Mouse (Mus musculus): ENCODE results near the gene Sln. TPM values are rescaled to one million over a fixed set of nuclear protein-coding genes. Genes with fewer than 3 reads are reported as not detected.

Sln gene
- polyA plus RNA-seq, 1 experiment from 2014 or later, result 5.3 TPM

- DNase-seq (ENCODE audit: low spot score), result no peak
These were observed 33.8 kb downstream of the Sln start for GRCm38 (mm10) chr9:53883588-53884280.

GRCm38 (mm10) chr9:53890075-53890474 is 40.1 kb downstream of the Sln start:
- Histone ChIP-seq H3K9me3 (ENCODE audit: control insufficient read depth, low read length) (no peaks in the 10 kb centered on the region), H3K27me3 (ENCODE audit: control insufficient read depth, insufficient read depth, low read length) (no peaks in the 10 kb centered on the region), H3K36me3 (ENCODE audit: control insufficient read depth, insufficient read depth, low read length) (no peaks in the 10 kb centered on the region), H3K4me1 (ENCODE audit: control insufficient read depth, insufficient read depth, low read length) (no peaks in the 10 kb centered on the region), H3K4me3 (ENCODE audit: low read depth, low read length) (no peak overlapping the region), H3K27ac (ENCODE audit: low read depth, low read length) (no peak overlapping the region), H3K4me2 (ENCODE audit: low read depth) (no peak overlapping the region), H3K9ac (ENCODE audit: low read length) (no peak overlapping the region)
- peak; percentile 58 for DNase-seq (ENCODE audit: low spot score)
- no peak for ATAC-seq (ENCODE audit: insufficient read depth, low FRiP score, low TSS enrichment)
- 0% methylated on average over 1 of the region's 1 CpGs for WGBS

More at GRCm38 (mm10) chr9:53883588-53884280, 33.8 kb downstream of the Sln start:
- WGBS, result 93% methylated on average over 23 of the region's 23 CpGs
- H3K4me1 ChIP-seq (ENCODE audit: control insufficient read depth, insufficient read depth, low read length), result no peaks in the 10 kb centered on the region
- no peak overlapping the region for H3K27ac ChIP-seq (ENCODE audit: low read depth, low read length)
- no peaks in the 10 kb centered on the region for H3K36me3 ChIP-seq (ENCODE audit: control insufficient read depth, insufficient read depth, low read length)
- no peak overlapping the region for H3K4me2 ChIP-seq (ENCODE audit: low read depth)
- no peak overlapping the region for H3K9ac ChIP-seq (ENCODE audit: low read length)
- H3K9me3 ChIP-seq (ENCODE audit: control insufficient read depth, low read length), result no peaks in the 10 kb centered on the region
- no peak overlapping the region for H3K4me3 ChIP-seq (ENCODE audit: low read depth, low read length)
- H3K27me3 ChIP-seq (ENCODE audit: control insufficient read depth, insufficient read depth, low read length), result no peaks in the 10 kb centered on the region
- no peak for ATAC-seq (ENCODE audit: insufficient read depth, low FRiP score, low TSS enrichment)

- Histone ChIP-seq H3K9ac (ENCODE audit: low read length) (no peak overlapping the region), H3K4me2 (ENCODE audit: low read depth) (no peak overlapping the region), H3K27me3 (ENCODE audit: control insufficient read depth, insufficient read depth, low read length) (no peaks in the 10 kb centered on the region), H3K36me3 (ENCODE audit: control insufficient read depth, insufficient read depth, low read length) (no peaks in the 10 kb centered on the region), H3K4me3 (ENCODE audit: low read depth, low read length) (no peak overlapping the region), H3K9me3 (ENCODE audit: control insufficient read depth, low read length) (no peaks in the 10 kb centered on the region), H3K4me1 (ENCODE audit: control insufficient read depth, insufficient read depth, low read length) (no peaks in the 10 kb centered on the region), H3K27ac (ENCODE audit: low read depth, low read length) (no peak overlapping the region)
- 68% methylated on average over 7 of the region's 7 CpGs for WGBS
- DNase-seq (ENCODE audit: low spot score) (no peak), ATAC-seq (ENCODE audit: insufficient read depth, low FRiP score, low TSS enrichment) (no peak)
These were observed 45.9 kb downstream of the Sln start for GRCm38 (mm10) chr9:53895827-53896226.

- Histone ChIP-seq H3K27me3 (ENCODE audit: control insufficient read depth, insufficient read depth, low read length) (no peaks in the 10 kb centered on the region), H3K36me3 (ENCODE audit: control insufficient read depth, insufficient read depth, low read length) (no peaks in the 10 kb centered on the region), H3K4me2 (ENCODE audit: low read depth) (no peak overlapping the region), H3K9me3 (ENCODE audit: control insufficient read depth, low read length) (no peaks in the 10 kb centered on the region), H3K4me3 (ENCODE audit: low read depth, low read length) (no peak overlapping the region), H3K4me1 (ENCODE audit: control insufficient read depth, insufficient read depth, low read length) (no peaks in the 10 kb centered on the region), H3K27ac (ENCODE audit: low read depth, low read length) (no peak overlapping the region), H3K9ac (ENCODE audit: low read length) (no peak overlapping the region)
- no peak for ATAC-seq (ENCODE audit: insufficient read depth, low FRiP score, low TSS enrichment)
- no peak for DNase-seq (ENCODE audit: low spot score)
- 94% methylated on average over 6 of the region's 6 CpGs for WGBS
These were observed 49.9 kb downstream of the Sln start for GRCm38 (mm10) chr9:53899836-53900235.

GRCm38 (mm10) chr9:53903215-53903842 is 53.4 kb downstream of the Sln start:
- Histone ChIP-seq H3K4me3 (ENCODE audit: low read depth, low read length) (no peak overlapping the region), H3K9me3 (ENCODE audit: control insufficient read depth, low read length) (no peaks in the 10 kb centered on the region), H3K36me3 (ENCODE audit: control insufficient read depth, insufficient read depth, low read length) (no peaks in the 10 kb centered on the region), H3K27ac (ENCODE audit: low read depth, low read length) (no peak overlapping the region), H3K4me1 (ENCODE audit: control insufficient read depth, insufficient read depth, low read length) (no peaks in the 10 kb centered on the region), H3K9ac (ENCODE audit: low read length) (no peak overlapping the region), H3K4me2 (ENCODE audit: low read depth) (no peak overlapping the region), H3K27me3 (ENCODE audit: control insufficient read depth, insufficient read depth, low read length) (no peaks in the 10 kb centered on the region)
- DNase-seq (ENCODE audit: low spot score) (no peak), ATAC-seq (ENCODE audit: insufficient read depth, low FRiP score, low TSS enrichment) (no peak)
- 86% methylated on average over 7 of the region's 7 CpGs for WGBS

Other genes with a start within 250 kb of the Sln start
- gene Acat1, start 239.8 kb upstream of the Sln start, polyA plus RNA-seq (2014; fragmentation: Nextera tagmentation; extraction: Ambion mirVana), result 60.0 and 68.1 TPM in 2 replicates
- gene Cul5, start 180.2 kb upstream of the Sln start, polyA plus RNA-seq (2014; fragmentation: Nextera tagmentation; extraction: Ambion mirVana), result 46.3 and 49.1 TPM in 2 replicates
- 5.1 and 6.0 TPM in 2 replicates for gene Rab39, start 143.9 kb upstream of the Sln start, polyA plus RNA-seq (2014; fragmentation: Nextera tagmentation; extraction: Ambion mirVana)
- gene Slc35f2, start 78.6 kb upstream of the Sln start, polyA plus RNA-seq (2014; fragmentation: Nextera tagmentation; extraction: Ambion mirVana), result 4.1 and 4.9 TPM in 2 replicates
- 2.7 and 3.6 TPM in 2 replicates for gene Elmod1, start 125.1 kb downstream of the Sln start, polyA plus RNA-seq (2014; fragmentation: Nextera tagmentation; extraction: Ambion mirVana)
- gene Tnfaip8l3, start 218.2 kb downstream of the Sln start, polyA plus RNA-seq (2014; fragmentation: Nextera tagmentation; extraction: Ambion mirVana), result 0.05 and 0.14 TPM in 2 replicates